Comparison of ENCODE assay signal across 12 mouse cellular contexts in genomic region chr16:36985636-36986042, GRCm38 (mm10). TPM values are rescaled to one million over a fixed set of nuclear protein-coding genes. Genes with fewer than 3 reads are reported as not detected.
DNase-seq lines count a peak whose midpoint lies in the region; ATAC-seq and TF ChIP-seq lines count a peak whose summit lies in the region.
"Had no signal": no experiment of that assay in that cellular context is flagged by ENCODE, and none has a peak within 500 bp of the region (broad histone marks: within the 10 kb centered on the region; RNA-seq: fewer than 3 reads in every experiment).

No protein-coding gene starts in this region.

- ATAC-seq in kidney, embryonic 16.5 days (ENCODE audit: low FRiP score, low TSS enrichment), result no peak
- ATAC-seq in liver, postnatal 0 days, result peak; percentile 56
- ATAC-seq: Patski had no signal

- WGBS in kidney, embryonic 16.5 days, result 64% methylated on average over 5 of the region's 5 CpGs
- WGBS in bone marrow, adult 2 months, result 7% methylated on average over 5 of the region's 5 CpGs
- 35% methylated on average over 5 of the region's 5 CpGs for WGBS in liver, postnatal 0 days (ENCODE audit: insufficient replicate concordance)

- DNase-seq in kidney, adult 9 months, result peak; percentile 52
- no peak for DNase-seq in liver, postnatal 0 days
- DNase-seq in thymus, postnatal 0 days (ENCODE audit: low spot score), result peak; percentile 32
- no peak for DNase-seq in gastrocnemius, adult 18-20 months (ENCODE audit: low spot score)
- no peak for DNase-seq in cerebellum, postnatal 36 days
- DNase-seq in urinary bladder, adult 18-20 months (ENCODE audit: low spot score in 2 of 2), result no peak
- DNase-seq: cerebellum, adult 8-10 months had no signal

- H3K36me3 ChIP-seq in kidney, embryonic 16.5 days (ENCODE audit: insufficient read depth, low read length), result no peaks in the 10 kb centered on the region
- H3K36me3 ChIP-seq in liver, postnatal 0 days (replicated peaks; ENCODE audit: insufficient read depth, low read length), result no peaks in the 10 kb centered on the region
- H3K36me3 ChIP-seq: limb, embryonic 15.5 days had no signal

- H3K27me3 ChIP-seq in kidney, embryonic 16.5 days (ENCODE audit: insufficient read depth, low read length), result no peaks in the 10 kb centered on the region
- no peaks in the 10 kb centered on the region for H3K27me3 ChIP-seq in liver, postnatal 0 days (ENCODE audit: insufficient read depth, low read length)
- H3K27me3 ChIP-seq: limb, embryonic 15.5 days; Patski had no signal

- no peaks in the 10 kb centered on the region; the same call in 1 of the 2 replicates for H3K4me1 ChIP-seq in kidney, embryonic 16.5 days (ENCODE audit: insufficient read depth, low read length)
- H3K4me1 ChIP-seq in bone marrow, adult 2 months (ENCODE audit: control insufficient read depth, insufficient read depth, low read length), result peaks cover 3% of the 10 kb centered on the region; the same call in 1 of the 2 replicates
- peaks cover 4% of the 10 kb centered on the region; the same call in 1 of the 2 replicates for H3K4me1 ChIP-seq in liver, postnatal 0 days (ENCODE audit: insufficient read depth)
- H3K4me1 ChIP-seq: limb, embryonic 15.5 days had no signal

- no peak overlapping the region for H3K9ac ChIP-seq in kidney, embryonic 16.5 days (replicated peaks; ENCODE audit: low read length)
- no peak overlapping the region for H3K9ac ChIP-seq in liver, postnatal 0 days (replicated peaks)
- H3K9ac ChIP-seq: limb, embryonic 15.5 days had no signal

- H3K4me2 ChIP-seq in kidney, embryonic 16.5 days (replicated peaks; ENCODE audit: low read depth, low read length), result no peak overlapping the region
- H3K4me2 ChIP-seq in liver, postnatal 0 days (ENCODE audit: low read depth, low read length), result peak overlapping the region; percentile 19
- H3K4me2 ChIP-seq: limb, embryonic 15.5 days had no signal

- H3K9me3 ChIP-seq in kidney, embryonic 16.5 days (ENCODE audit: low read length), result no peaks in the 10 kb centered on the region
- no peaks in the 10 kb centered on the region for H3K9me3 ChIP-seq in liver, postnatal 0 days (ENCODE audit: low read length)
- H3K9me3 ChIP-seq: limb, embryonic 15.5 days had no signal

- TF ChIP-seq EP300 in liver, postnatal 0 days (IDR thresholded peaks at IDR 0.05; ENCODE audit: low read depth), result no peak

- no peak overlapping the region for H3K27ac ChIP-seq in kidney, embryonic 16.5 days (ENCODE audit: low read length)
- H3K27ac ChIP-seq in bone marrow, adult 2 months (ENCODE audit: control insufficient read depth, insufficient read depth, low read depth, low read length, poor library complexity), result peak overlapping the region; percentile 71
- no peak overlapping the region for H3K27ac ChIP-seq in liver, postnatal 0 days (ENCODE audit: low read depth)
- H3K27ac ChIP-seq: limb, embryonic 15.5 days had no signal

- no peak overlapping the region for H3K4me3 ChIP-seq in kidney, embryonic 16.5 days (ENCODE audit: low read length)
- peak overlapping the region; percentile 62 for H3K4me3 ChIP-seq in bone marrow, adult 2 months (replicated peaks; ENCODE audit: control insufficient read depth, low read depth, low read length)
- no peak overlapping the region for H3K4me3 ChIP-seq in liver, postnatal 0 days (ENCODE audit: low read depth, low read length)
- H3K4me3 ChIP-seq: limb, embryonic 15.5 days had no signal

- no peak for TF ChIP-seq CTCF in bone marrow, adult 2 months (IDR thresholded peaks at IDR 0.05; ENCODE audit: control insufficient read depth, insufficient read depth, low read length)
- no peak for TF ChIP-seq CTCF in liver, postnatal 0 days (IDR thresholded peaks at IDR 0.05; ENCODE audit: low read depth)

- TF ChIP-seq POLR2A in bone marrow, adult 2 months (IDR thresholded peaks at IDR 0.05; ENCODE audit: borderline replicate concordance, control insufficient read depth, low read depth, low read length), result peak; percentile 32; the same call in 1 of the 2 replicates

RNA-seq across cellular contexts. Expression of gene Fbxo40, which starts 4.6 kb away (rescaled TPM):
- 1.6 and 2.2 TPM in 2 replicates for polyA plus RNA-seq in kidney, embryonic 16.5 days (2015; fragmentation: Nextera tagmentation; extraction: Ambion mirVana)
- polyA plus RNA-seq in bone marrow, adult 2 months (2011; ENCODE audit: insufficient read depth, insufficient read length, low replicate concordance, missing spikeins), result not detected in 2 replicates
- polyA plus RNA-seq in liver, postnatal 0 days (2015; fragmentation: Nextera tagmentation; extraction: Ambion mirVana), result 0.06 TPM in 1 of 2 replicates, not detected in the other
- polyA plus RNA-seq in thymus, postnatal 0 days (2015; fragmentation: Nextera tagmentation; extraction: Ambion mirVana), result 0.27 and 0.36 TPM in 2 replicates
- total RNA-seq in gastrocnemius, adult 18-20 months (2021), result 100 to 1,000 TPM; 275 to 366 TPM
- polyA plus RNA-seq: intestine, embryonic 14.5 days had no signal

RNA-seq across cellular contexts. Expression of gene Polq, which starts 25.9 kb away (rescaled TPM):
- polyA plus RNA-seq in kidney, embryonic 16.5 days (2015; fragmentation: Nextera tagmentation; extraction: Ambion mirVana), result 6.3 and 7.8 TPM in 2 replicates
- polyA plus RNA-seq in bone marrow, adult 2 months (2011; ENCODE audit: insufficient read depth, insufficient read length, low replicate concordance, missing spikeins), result 21.6 and 23.9 TPM in 2 replicates
- polyA plus RNA-seq in liver, postnatal 0 days (2015; fragmentation: Nextera tagmentation; extraction: Ambion mirVana), result 2.3 and 2.7 TPM in 2 replicates
- 4.7 and 6.8 TPM in 2 replicates for polyA plus RNA-seq in thymus, postnatal 0 days (2015; fragmentation: Nextera tagmentation; extraction: Ambion mirVana)
- under 1 TPM; 0.59 to 0.75 TPM for total RNA-seq in gastrocnemius, adult 18-20 months (2021)

RNA-seq across cellular contexts. Expression of gene Hcls1, which starts 50.9 kb away (rescaled TPM):
- 5.7 TPM in 2 replicates for polyA plus RNA-seq in kidney, embryonic 16.5 days (2015; fragmentation: Nextera tagmentation; extraction: Ambion mirVana)
- polyA plus RNA-seq in bone marrow, adult 2 months (2011; ENCODE audit: insufficient read depth, insufficient read length, low replicate concordance, missing spikeins), result 88.0 and 129 TPM in 2 replicates
- 17.7 and 18.4 TPM in 2 replicates for polyA plus RNA-seq in liver, postnatal 0 days (2015; fragmentation: Nextera tagmentation; extraction: Ambion mirVana)
- polyA plus RNA-seq in thymus, postnatal 0 days (2015; fragmentation: Nextera tagmentation; extraction: Ambion mirVana), result 144 and 146 TPM in 2 replicates
- 1 to 10 TPM; 2.0 to 2.1 TPM for total RNA-seq in gastrocnemius, adult 18-20 months (2021)
- polyA plus RNA-seq: Patski had no signal

Comparison
In these comparisons a context has a peak if more than half of its experiments do, and no peak if none do; other contexts are left out.
1. DNase-seq: peak in kidney, adult 9 months (single experiment) and thymus, postnatal 0 days (single experiment); none in liver, postnatal 0 days (single experiment), gastrocnemius, adult 18-20 months (single experiment), cerebellum, postnatal 36 days (0 of 2) and urinary bladder, adult 18-20 months (0 of 2).